Mouse (Mus musculus): ENCODE results near the gene Dleu7.

GRCm38 (mm10) chr14:62339196-62339595 lies 46.3 kb upstream of the Dleu7 start:
- TF ChIP-seq CTCF (IDR thresholded peaks at IDR 0.05; ENCODE audit: control insufficient read depth, insufficient read depth, insufficient read length) (no peak), USF1 (IDR thresholded peaks at IDR 0.05; ENCODE audit: low read depth) (no peak), MYOG (IDR thresholded peaks at IDR 0.05; ENCODE audit: control insufficient read depth, extremely low read depth, insufficient read length) (no peak), MYOD1 (IDR thresholded peaks at IDR 0.05; ENCODE audit: control insufficient read depth, insufficient read length, low read depth) (no peak), MAX (IDR thresholded peaks at IDR 0.05) (no peak), FOSL1 (IDR thresholded peaks at IDR 0.05; ENCODE audit: insufficient read depth, low read length, poor library complexity, severe bottlenecking) (no peak), CEBPB (IDR thresholded peaks at IDR 0.05; ENCODE audit: low read depth) (no peak)

All from C2C12 (cell line).